Comparison of ENCODE assay signal across 9 mouse cellular contexts in the genomic region with DNA sequence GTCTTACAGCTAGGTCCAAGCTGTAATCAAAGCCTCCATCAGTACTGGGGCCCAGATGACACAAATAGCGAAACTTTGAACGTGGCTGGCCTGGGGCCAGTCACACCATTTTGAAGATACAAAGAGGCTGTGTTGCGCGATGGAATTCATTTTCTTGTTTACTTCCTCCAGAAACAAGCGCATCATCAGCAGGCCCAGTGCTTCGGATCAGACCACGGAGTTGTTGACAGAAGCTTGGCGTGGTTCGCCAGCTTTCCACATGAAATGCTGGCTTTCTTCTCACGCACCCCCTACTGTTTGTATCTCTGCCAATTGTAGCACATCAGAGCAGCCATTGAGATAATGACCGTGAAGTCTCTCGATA.
DNase-seq lines count a peak whose midpoint lies in the region; ATAC-seq and TF ChIP-seq lines count a peak whose summit lies in the region.
"Had no signal": no experiment of that assay in that cellular context is flagged by ENCODE, and none has a peak within 500 bp of the region (broad histone marks: within the 10 kb centered on the region; RNA-seq: fewer than 3 reads in every experiment).

No protein-coding gene starts in this region.

- no peak overlapping the region for H3K27ac ChIP-seq in cerebellum, adult 2 months (ENCODE audit: insufficient read depth, low read length)
- H3K27ac ChIP-seq in embryonic facial prominence, embryonic 13.5 days, result no peak overlapping the region
- H3K27ac ChIP-seq in lung, postnatal 0 days (ENCODE audit: low read length), result no peak overlapping the region
- H3K27ac ChIP-seq: liver, embryonic 13.5 days had no signal

- no peak for TF ChIP-seq POLR2A in cerebellum, adult 2 months (IDR thresholded peaks at IDR 0.05; ENCODE audit: borderline replicate concordance, insufficient read depth, low read length)

- H3K27me3 ChIP-seq in cerebellum, adult 2 months (ENCODE audit: control insufficient read depth, insufficient read depth, low read length), result no peaks in the 10 kb centered on the region; the same call in 1 of the 2 replicates
- H3K27me3 ChIP-seq in embryonic facial prominence, embryonic 13.5 days, result peaks cover 12% of the 10 kb centered on the region; the same call in 1 of the 2 replicates
- H3K27me3 ChIP-seq in lung, postnatal 0 days (replicated peaks; ENCODE audit: insufficient read depth, low read length), result no peaks in the 10 kb centered on the region
- H3K27me3 ChIP-seq: liver, embryonic 13.5 days had no signal

- DNase-seq in cerebellum, adult 2 months, result peak; percentile 58 to 79
- peak; percentile 25 to 58 for DNase-seq in heart, adult 9 months (ENCODE audit: low spot score in 2 of 2)
- peak; percentile 85 to 87 for DNase-seq in layer of hippocampus, adult 8-10 months (ENCODE audit: low spot score in 2 of 2)
- DNase-seq in lung, postnatal 0 days (ENCODE audit: low spot score), result peak; percentile 92
- DNase-seq in right cerebral cortex, postnatal 14 days, result peak; percentile 30
- DNase-seq in thymus, adult 18-20 months, result no peak
- DNase-seq in thymus, postnatal 0 days (ENCODE audit: low spot score), result no peak
- DNase-seq: liver, embryonic 13.5 days had no signal

- no peak overlapping the region for H3K9ac ChIP-seq in embryonic facial prominence, embryonic 13.5 days
- no peak overlapping the region for H3K9ac ChIP-seq in lung, postnatal 0 days (replicated peaks; ENCODE audit: low read depth)
- H3K9ac ChIP-seq: liver, embryonic 13.5 days had no signal

- no peak for TF ChIP-seq CTCF in cerebellum, adult 2 months (IDR thresholded peaks at IDR 0.05; ENCODE audit: borderline replicate concordance, insufficient read depth, low read depth, low read length)
- TF ChIP-seq CTCF in lung, postnatal 0 days (IDR thresholded peaks at IDR 0.05), result peak; percentile 38

- TF ChIP-seq EP300 in lung, postnatal 0 days (IDR thresholded peaks at IDR 0.05), result peak; percentile 86

- H3K4me2 ChIP-seq in embryonic facial prominence, embryonic 13.5 days, result peak overlapping the region; percentile 28
- H3K4me2 ChIP-seq in lung, postnatal 0 days (replicated peaks; ENCODE audit: low read depth, low read length), result no peak overlapping the region
- H3K4me2 ChIP-seq: liver, embryonic 13.5 days had no signal

- H3K4me3 ChIP-seq in cerebellum, adult 2 months (replicated peaks; ENCODE audit: insufficient read depth, low read depth, low read length), result no peak overlapping the region
- H3K4me3 ChIP-seq in embryonic facial prominence, embryonic 13.5 days, result no peak overlapping the region
- no peak overlapping the region for H3K4me3 ChIP-seq in lung, postnatal 0 days (ENCODE audit: low read depth, low read length)
- H3K4me3 ChIP-seq: liver, embryonic 13.5 days had no signal

- H3K4me1 ChIP-seq in cerebellum, adult 2 months (ENCODE audit: control insufficient read depth, insufficient read depth, low read length), result no peaks in the 10 kb centered on the region
- peaks cover 16% of the 10 kb centered on the region for H3K4me1 ChIP-seq in embryonic facial prominence, embryonic 13.5 days
- H3K4me1 ChIP-seq in lung, postnatal 0 days (ENCODE audit: insufficient read depth, low read depth, low read length), result no peaks in the 10 kb centered on the region
- H3K4me1 ChIP-seq: liver, embryonic 13.5 days had no signal

- no peaks in the 10 kb centered on the region for H3K36me3 ChIP-seq in embryonic facial prominence, embryonic 13.5 days
- H3K36me3 ChIP-seq in lung, postnatal 0 days (ENCODE audit: insufficient read depth, low read length), result no peaks in the 10 kb centered on the region
- H3K36me3 ChIP-seq: liver, embryonic 13.5 days had no signal

- ATAC-seq in embryonic facial prominence, embryonic 13.5 days (ENCODE audit: insufficient number of reproducible peaks, insufficient read depth, low FRiP score, low TSS enrichment, low read depth), result peak; percentile 35; the same call in 1 of the 2 replicates
- peak; percentile 96 for ATAC-seq in lung, postnatal 0 days

- H3K9me3 ChIP-seq in embryonic facial prominence, embryonic 13.5 days, result no peaks in the 10 kb centered on the region
- H3K9me3 ChIP-seq in lung, postnatal 0 days (ENCODE audit: low read length), result no peaks in the 10 kb centered on the region
- H3K9me3 ChIP-seq: liver, embryonic 13.5 days had no signal

- 4% methylated on average over 12 of the region's 12 CpGs for WGBS in cerebellum, adult 2 months
- WGBS in embryonic facial prominence, embryonic 13.5 days, result 16% methylated on average over 12 of the region's 12 CpGs
- WGBS in lung, postnatal 0 days, result 53% methylated on average over 12 of the region's 12 CpGs

Comparison
In these comparisons a context has a peak if more than half of its experiments do, and no peak if none do; other contexts are left out.
1. DNase-seq: peak in cerebellum, adult 2 months (2 of 2), heart, adult 9 months (2 of 2), layer of hippocampus, adult 8-10 months (2 of 2), lung, postnatal 0 days (single experiment) and right cerebral cortex, postnatal 14 days (single experiment); none in thymus, adult 18-20 months (0 of 2) and thymus, postnatal 0 days (single experiment).